Mouse (Mus musculus) liver, postnatal 0 days (tissue): ENCODE measurements around the gene Strn.

Experiments used
- CTCF ChIP-seq: sonication (generic); IDR thresholded peaks from 2 replicates; pipeline ENCODE4 v1.5.1; 2016; ENCODE audit warnings: antibody characterized with exemption, low read depth
- EP300 ChIP-seq: IDR thresholded peaks from 2 replicates; pipeline ENCODE4 v1.6.1; 2016; ENCODE audit warnings: antibody characterized with exemption, low read depth, mild to moderate bottlenecking

- no peak for TF ChIP-seq CTCF
- no peak for TF ChIP-seq EP300
Measured at GRCm38 (mm10) chr17:78614481-78614880, 122.5 kb downstream of the Strn start.
